Mouse (Mus musculus) layer of hippocampus, postnatal 36 days (tissue): ENCODE data around the gene Il7r. TPM values are rescaled to one million over a fixed set of nuclear protein-coding genes. Genes with fewer than 3 reads are reported as not detected.

ENCODE experiments used
- DNase-seq, 2 experiments: peaks; one replicate each; pipeline ENCODE4 v3.0.0; 2022
- total RNA-seq, 2 experiments: library from RNA; stranded (reverse); gene quantifications; 2 replicates each; pipeline ENCODE4 v1.2.3; 2021

The Il7r gene
- total RNA-seq, 2 experiments from 2014 or later = 0.47 to 0.51 TPM

DNA sequence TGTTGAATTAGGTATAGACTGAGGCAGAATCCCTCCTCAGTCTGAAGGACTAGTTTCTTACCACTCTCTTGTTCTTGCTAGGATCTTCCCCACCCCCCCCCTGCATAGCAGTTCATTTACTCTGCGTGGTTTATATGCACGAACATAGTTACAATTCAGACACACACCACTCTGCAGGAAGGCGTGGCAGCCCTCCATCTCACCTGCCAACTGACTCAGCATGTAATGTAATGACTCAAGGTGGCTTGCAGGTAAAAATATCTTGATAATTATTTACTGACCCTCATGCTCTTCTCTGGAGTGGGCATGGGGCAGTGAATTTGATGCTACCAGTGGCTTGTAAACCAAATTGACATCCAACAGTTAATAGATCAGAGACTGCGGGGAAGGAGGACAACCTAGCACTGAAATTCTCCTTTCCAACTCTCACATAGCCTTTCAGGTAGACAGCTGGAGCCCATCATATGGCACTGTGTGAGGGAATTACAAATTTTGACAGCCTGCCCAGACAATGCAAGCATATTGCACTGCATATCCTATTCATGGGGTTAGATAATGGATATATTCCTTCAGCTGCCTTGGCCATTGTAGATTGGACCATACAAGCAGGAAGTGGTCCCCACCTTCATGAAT, 58.8 kb downstream of the Il7r start:
- DNase-seq = no peak

DNA sequence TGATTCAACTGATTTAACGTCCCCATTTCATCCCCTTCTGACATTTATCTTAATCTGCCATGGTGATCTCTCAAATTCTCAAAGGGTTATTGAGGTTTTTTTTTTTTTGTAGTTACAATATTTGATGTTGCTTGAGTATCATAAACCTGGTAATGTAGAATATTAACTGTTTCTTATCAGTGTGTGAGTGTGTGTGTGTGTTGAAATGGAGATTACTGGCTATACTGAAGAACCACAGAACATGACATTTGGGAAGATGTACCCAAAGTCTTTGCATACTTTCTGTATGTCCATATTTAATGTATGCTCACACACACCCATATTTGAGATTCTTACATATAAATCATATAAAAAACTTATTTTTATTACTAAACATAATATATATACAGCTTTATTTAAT, 65.9 kb downstream of the Il7r start:
- no peak for DNase-seq

GRCm38 (mm10) chr15:9463521-9464027, 66.4 kb downstream of the Il7r start:
- no peak for DNase-seq

Other genes with a start within 250 kb of the Il7r start
- gene Ugt3a2, start 194.6 kb downstream of the Il7r start, total RNA-seq = not detected
- 1 to 10 TPM; 1.7 to 3.1 TPM for gene Capsl, start 94.1 kb downstream of the Il7r start, total RNA-seq
- 1 to 10 TPM; 2.1 to 2.3 TPM for gene Spef2, start 218.7 kb upstream of the Il7r start, total RNA-seq